Mouse (Mus musculus) spleen, postnatal 36 days (tissue): Measurements from ENCODE around the gene Sfxn4.

ENCODE experiments used
- DNase-seq, 2 experiments: peaks; one replicate each; pipeline ENCODE4 v3.0.0; 2022; ENCODE audit warnings: low spot score in 2 of 2, mixed read lengths in 1 of 2

Sfxn4 gene

DNA sequence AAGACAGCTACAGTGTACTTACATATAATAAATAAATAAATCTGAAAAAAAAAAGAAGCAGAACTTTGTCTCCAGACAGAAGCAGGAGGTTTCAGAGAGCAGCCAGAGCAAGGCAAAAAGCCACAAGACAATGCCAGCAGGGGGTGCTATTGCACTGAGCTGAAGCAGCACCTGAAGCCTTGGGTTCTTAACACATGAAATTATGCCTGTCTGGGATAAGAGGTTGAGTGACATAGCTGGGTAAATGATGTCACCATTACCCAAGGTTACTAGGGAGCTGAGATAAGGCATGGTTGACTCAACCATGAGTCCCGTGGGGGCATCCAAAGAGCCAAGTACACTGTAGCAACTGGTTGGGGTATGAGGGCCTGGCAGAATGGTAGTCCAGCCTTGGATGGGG lies 23.5 kb downstream of the Sfxn4 start:
- peak; percentile 65 to 73 for DNase-seq

DNA sequence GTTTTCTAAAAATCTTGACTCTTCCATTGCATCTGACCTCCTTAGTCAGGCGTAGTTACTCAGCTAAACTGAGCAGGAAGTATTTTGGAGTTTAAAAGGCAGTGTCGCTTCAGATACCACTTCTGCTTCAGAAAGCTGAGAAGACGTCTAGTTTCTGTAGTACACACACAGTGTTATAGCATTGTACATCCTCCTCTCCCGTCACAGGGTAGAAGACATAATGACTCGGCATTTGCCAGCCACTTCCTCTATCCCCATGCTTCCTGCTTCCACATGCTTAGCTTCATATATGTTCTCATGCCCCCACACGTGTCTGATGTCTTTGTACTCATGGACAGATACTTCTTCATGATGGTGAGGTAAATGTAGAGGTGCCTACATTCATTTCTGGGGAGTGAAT lies 42.6 kb downstream of the Sfxn4 start:
- no peak for DNase-seq

DNA sequence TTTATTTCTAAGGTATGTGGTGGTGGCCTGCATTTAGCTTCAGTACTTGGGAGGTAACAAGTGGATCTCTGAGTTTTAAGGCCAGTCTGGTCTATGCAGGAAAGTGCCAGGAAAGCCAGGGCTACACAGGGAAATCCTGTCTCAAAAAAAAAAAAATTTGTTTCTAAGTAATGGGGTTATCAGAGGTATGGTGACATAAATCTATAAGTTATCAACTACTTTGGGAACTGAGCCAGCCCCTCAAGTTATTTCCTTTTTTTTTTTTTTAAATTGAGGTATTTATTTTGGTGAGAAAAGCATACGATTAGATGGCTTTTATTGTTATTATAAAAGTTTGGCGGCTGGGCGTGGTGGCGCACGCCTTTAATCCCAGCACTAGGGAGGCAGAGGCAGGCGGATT lies 48.1 kb downstream of the Sfxn4 start:
- DNase-seq, result no peak

DNA sequence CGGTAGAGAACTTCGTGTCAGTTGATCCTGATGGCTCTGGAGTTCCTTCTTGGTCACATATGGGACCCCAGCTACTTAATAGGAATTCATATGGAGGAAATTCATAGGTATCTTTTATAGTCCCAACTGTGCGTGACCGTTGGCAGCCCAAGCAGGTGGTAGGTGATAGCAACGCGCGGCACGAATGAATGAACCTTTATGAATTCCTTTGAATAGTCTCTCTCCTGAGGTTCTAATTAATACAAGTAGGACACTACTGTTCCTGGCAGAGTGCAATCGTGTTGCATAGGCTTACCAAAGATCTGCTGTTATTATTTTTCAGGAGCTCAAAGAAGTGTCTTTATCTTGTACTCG lies 49.3 kb downstream of the Sfxn4 start:
- DNase-seq, result peak in 1 of 2 experiments; percentile 10

DNA sequence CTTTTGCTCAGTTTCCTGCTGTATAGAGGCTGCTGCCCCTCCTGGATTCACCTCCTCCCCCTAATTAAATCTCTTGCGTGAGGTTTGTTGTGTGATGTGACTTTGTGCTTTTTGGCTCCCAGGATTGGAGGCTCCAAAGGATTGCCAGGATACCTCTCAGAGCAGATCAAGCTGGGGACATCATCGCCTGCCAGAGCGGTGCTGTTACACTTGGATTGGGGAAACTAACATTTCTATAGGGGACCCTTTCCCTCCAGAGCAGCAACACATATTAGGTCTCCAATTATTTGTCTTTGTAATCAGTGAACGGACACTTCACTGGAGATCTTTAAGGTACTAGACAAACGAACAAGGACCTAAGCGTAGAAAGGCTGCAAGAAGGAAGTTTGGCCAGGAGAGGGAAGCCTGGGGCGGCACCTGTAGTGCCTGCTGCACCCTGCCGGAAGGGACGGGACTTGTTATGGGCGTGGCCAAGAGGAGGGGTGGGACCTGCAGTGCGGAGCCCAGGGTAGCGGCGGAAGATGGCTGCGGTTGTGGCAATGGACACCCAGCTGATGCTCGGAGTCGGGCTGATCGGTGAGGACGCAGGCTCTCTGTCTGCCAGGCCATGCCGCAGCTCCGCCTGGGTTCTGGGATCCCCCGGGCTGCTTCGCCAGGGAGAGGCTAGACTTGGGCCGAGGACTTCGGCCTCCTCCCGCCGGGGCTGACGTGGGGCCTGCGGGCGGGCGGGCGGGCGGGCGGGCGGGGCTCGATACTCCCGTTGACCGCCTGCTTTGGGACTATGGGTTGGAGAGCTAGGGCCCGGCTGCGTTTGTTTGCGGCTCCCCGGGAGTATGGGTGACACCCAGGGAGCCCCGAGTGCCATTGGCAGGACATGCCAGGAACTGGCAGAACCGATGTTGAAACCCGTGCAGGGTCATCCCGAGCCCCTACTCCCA lies 49.9 kb downstream of the Sfxn4 start, which contains the start of gene Fam45a:
Gene Fam45a, plus strand, starts transcription at position 488 of the 938 bp plus-strand sequence.
- DNase-seq, result peak; percentile 95

DNA sequence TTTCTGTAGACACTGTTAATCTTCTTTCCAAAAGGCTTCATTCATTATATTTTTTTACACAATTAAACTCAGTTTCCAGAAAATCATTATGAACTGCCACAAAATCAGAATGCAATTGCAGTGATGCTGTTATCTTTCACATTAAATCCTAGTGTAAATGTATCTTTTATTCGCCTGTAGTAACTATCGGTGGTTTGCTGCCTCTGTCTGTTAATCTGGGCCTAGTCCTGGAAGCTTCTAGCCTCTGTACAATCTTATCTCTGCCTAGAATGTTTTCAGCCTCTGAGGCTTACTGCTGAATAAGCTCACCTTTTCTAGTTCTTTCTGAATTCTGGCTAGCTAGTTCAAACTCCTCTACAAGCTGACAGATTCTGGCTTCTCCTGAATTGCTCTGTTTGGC lies 51.4 kb downstream of the Sfxn4 start:
- DNase-seq, result no peak

DNA sequence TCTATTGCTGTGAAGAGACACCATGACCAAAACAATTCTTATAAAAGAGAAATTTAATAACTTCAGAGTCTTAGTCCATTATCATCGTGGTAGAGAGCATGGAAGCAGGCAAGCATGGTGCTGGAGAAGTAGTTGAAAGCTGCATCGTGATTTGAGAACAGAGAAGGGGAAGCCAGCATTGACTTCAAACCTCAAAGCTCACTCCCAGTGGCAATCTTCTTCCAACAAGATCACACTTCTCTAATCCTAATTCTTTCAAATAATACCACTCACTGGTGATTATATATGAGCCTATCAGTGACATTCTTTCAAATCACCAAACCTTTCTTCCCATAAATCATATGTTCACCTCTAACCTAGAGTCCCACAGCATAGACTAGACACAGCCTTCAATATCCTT lies 56.4 kb downstream of the Sfxn4 start:
- DNase-seq, result no peak

DNA sequence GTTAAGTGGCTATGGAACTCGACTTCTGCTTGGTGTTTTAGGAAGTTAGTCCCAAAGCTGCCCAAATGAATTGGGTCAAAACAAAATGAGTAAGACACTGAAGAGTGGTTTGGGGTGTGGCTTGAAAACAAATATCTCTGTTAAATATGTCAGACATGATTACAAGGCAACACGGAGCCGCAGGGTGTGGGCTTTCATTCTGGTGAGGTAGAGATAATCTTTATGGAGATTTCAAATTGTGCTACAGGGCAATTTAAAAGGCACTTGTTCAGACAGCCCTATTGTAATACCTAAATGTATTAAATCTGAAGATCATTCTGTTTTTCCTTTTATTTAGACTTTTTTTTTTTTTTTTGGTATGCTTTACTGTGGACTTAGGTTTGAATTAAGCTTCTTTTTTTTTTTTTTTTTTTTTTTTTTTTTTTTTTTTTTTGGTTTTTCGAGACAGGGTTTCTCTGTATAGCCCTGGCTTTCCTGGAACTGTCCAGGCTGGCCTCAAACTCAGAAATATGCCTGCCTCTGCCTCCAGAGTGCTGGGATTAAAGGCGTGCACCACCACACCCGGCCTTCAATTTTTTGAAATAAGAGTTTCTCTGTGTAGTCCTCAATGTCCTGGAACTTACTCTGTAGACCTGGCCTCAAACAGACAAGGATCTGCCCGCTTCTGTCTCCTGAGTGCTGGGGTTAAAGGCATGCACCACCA lies 61.3 kb downstream of the Sfxn4 start:
- peak; percentile 6 to 35 for DNase-seq

DNA sequence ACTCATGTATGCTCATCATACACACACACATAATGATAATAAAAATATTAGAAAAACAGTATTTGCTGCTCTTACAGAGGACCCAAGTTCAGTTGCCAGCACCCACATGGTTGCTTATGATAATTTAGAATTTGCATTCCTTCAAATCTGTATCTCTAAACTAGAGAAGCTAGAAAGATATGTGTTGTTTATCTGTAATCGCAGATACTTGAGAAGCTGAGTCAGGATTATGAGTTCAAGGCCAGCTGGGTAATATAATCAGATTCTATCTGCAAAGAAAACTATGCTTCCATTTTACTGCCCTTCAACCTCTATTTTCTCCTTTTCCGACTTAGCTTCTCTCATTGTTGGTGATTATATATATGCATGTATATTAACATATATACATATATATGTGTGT lies 63.9 kb downstream of the Sfxn4 start:
- no peak for DNase-seq

DNA sequence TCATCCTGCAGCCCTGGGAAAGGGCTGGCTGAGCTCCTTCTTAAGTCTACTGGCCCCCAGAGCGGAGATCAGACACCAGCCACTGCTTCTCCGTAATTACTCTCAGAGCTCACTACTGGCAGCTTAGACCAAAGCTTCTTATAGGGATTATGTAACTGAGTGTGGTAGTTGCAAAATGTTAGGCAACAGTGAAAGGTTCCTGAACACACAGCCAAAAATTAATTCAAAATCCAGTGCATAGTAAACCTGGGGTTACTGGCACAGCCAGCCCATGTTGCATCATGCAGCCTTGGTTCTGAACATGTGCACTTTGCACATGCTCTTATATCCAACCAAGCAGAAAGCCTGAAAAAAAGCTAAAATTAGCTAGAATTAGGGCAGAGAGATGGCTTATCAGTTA lies 66.0 kb downstream of the Sfxn4 start:
- DNase-seq, result no peak

DNA sequence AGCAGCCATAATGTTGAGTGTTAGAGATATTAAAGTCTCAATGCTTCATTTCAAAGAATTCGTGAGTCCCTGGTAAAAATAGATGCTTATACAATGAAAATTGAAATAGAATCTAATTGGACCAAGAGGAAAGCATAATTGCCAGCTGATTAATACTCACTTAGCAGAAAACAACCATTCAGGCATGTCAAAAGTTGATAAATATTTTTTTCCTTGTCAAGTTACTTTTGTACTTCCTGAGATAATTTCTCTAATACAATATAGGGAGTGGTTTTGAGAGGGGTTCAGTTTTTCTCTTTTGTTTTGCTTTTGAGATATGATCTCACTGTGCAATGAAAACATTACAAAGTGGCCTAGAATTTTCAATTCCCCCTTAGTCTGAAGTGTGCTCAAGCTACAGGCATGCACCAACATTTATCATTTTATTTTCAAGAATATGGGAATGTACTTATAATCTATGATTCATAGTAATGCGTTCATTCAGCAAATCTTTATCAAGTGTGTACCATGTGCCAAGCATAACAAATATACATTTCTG lies 68.0 kb downstream of the Sfxn4 start:
- no peak for DNase-seq

DNA sequence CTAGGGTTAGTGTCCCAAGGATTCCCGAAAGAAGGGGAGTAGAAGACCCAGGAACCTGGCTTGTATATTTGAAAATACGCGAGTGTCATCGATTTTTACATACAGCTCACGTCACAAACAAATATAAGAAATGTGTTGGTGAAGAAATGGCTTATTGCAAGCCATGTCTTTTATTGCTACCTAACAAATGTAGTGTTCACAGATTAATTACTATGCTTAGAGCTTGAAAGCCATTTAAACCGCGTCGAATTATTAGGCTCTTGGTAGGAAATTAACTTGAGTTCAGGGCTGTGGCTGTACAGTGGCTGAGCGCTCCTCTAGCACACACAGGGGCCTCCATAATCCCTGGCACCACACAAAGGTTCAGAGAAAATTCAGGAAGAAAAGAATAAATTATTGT lies 70.1 kb downstream of the Sfxn4 start:
- no peak for DNase-seq

DNA sequence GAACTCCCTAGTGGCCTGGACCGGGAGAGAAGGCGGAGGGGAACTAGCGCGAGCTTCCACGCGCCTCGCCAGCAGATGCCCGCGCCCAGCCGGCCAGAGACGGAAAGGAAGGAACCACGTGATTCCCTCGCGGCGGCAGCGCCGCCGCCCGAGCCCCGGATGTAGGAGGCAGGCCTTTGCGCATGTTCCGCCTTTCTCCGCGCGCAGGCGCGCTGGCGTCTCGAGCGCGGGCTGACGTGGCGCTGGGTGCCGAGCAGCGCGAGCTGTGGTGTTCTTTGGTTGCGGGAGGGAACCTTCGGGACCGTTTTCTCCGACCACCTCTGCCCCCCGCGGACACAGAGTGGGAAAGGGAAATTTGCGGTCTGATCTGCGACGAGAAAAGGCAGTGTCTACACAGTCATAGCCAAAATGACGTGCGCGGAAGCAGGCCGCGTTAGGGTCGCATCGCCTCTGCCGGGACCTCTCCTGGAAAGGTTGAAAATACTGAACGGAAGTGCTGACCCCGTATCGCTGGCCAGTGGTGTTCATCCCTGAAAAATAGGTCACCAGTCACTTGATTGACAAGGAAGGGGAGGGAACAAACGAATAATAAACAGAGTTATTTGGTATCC lies 70.6 kb downstream of the Sfxn4 start, which contains the start of gene Eif3a:
Gene Eif3a, minus strand, starts transcription at position 108 of the 611 bp plus-strand sequence.
- DNase-seq, result peak; percentile 93 to 95

DNA sequence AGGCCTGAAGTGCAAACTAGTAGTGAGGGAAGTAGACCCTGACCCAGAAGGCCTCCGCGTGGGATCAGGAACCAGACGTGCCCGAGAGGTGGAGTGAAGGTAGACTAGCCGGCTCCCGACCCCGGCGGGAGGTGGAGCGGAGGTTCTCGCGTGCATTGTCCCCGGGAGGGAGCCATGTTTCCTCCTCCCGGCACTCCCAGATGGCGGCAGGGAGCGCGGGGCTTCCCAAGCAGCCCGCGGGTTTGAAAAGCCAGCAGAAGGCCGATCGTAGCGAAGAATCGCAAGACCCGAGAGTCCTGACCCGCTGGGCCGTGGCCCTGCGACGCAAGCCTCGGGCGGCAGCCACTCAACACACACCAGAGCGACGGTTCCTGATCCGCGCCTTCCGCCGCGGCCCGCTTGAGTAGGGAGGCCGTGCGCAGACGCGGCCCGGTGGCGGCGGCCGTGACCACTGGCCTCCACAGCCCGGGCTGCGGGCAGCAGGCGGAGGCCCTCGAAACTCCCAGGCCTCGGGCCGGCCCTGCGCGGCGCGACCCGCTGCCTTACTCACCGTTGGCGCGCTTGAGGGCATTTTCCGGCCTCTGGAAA lies 71.3 kb downstream of the Sfxn4 start:
- peak; percentile 49 to 51 for DNase-seq

DNA sequence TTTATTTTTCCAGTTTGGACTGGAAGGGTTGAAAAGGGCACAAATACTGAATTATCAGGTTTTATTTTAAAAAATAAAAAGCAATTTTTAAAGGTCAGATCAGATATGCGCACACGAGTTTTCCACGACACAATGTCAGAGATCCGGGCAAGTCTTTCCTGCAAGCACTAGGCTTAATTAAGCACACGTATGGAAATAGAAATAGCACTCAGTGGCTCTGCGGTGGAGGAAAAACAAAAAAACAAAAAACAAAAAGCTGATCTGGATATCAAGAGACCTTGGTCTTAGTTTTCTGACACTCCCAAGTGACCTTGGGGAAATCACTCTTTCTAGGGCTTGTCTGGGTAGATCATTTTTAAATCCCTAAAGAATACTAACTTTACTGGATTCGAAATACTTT lies 71.8 kb downstream of the Sfxn4 start:
- no peak for DNase-seq

DNA sequence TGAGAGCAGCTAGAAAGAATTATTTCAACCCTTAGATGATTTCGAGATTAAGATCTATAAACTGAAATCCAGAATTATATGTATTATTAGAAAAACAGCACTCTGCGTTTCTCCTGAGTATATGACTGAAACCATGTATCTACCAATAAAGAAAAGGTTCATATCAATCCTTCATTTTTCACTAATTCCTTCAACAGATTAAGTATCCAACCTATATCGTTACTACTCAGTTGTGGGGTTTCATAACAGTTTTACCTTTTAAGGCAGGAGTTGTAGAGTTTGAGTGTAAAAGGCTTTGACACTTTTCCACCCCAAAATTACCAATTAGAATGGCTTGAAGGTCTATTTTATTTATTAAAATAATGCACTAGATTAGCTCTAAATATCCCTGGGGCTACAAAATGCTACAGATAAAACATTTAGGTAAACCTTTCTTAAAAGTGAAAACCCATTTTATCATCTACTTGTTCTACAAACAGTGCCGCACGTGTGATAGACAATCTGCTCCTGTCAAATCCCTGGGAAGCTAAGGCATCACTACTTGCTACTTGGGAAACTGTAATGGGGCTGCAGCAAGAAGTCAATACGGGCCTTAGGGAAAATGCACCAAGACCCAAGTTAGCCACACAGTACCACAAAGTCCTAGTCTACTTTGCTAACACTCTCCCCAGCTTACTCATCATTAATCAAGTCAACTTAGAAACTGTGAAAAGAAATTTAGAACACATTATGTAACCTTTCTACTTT lies 72.9 kb downstream of the Sfxn4 start:
- DNase-seq, result no peak

DNA sequence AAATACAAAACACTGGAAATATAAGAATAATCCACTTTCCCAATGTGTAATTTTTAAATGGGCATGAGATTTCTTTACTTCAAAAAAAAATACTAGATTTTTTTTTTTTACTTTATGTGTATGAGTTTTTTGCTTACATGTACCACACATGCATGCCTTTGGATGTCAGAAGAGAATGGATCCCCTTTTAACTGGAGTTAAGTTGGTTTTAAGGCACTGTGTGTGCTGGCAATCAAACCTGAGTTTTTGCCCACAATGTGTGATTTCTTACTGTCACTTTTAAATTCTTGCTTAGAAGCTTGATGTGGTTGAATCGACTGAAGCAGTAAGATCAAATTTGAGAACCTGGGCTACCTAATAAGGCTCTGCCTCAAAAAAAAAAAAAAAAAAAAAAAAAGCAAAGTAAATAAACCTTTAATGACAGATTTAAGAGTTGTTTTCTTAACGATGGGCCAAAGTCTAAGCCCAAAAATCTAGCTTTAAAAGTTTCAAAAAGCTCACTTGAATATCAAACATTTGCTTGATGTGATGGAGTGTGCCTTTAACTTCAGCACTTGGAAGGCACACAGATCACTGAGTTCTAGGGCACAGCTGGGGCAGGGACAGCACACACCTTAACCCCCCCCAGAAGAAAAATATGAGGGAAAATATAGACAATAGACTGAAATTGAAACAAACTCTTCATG lies 73.7 kb downstream of the Sfxn4 start:
- no peak for DNase-seq
